Mouse (Mus musculus) spleen, adult 2 months (tissue): ENCODE measurements around the gene H2al1m. TPM values are rescaled to one million over a fixed set of nuclear protein-coding genes. Genes with fewer than 3 reads are reported as not detected.

Source experiments
- DNase-seq, 2 experiments: peaks; one replicate each; pipeline versions ENCODE4 v3.0.0 to v3.0.0-alpha.2; 2012 to 2021; ENCODE audit warnings: low spot score in 2 of 2, low read depth in 1 of 2
- H3K27ac ChIP-seq: fragments of 200-500 bp; 2 replicates; pipeline ENCODE4 v1.5.1; 2012; ENCODE audit warnings: low read length, inconsistent platforms; ENCODE audit not compliant: insufficient read depth
- H3K27me3 ChIP-seq: fragments of 200-500 bp; 2 replicates; pipeline ENCODE4 v1.6.1; 2012; ENCODE audit warnings: mild to moderate bottlenecking, moderate library complexity, low read length, inconsistent platforms; ENCODE audit not compliant: control insufficient read depth, insufficient read depth
- H3K36me3 ChIP-seq: fragments of 200-500 bp; 2 replicates; pipeline ENCODE4 v1.6.1; 2012; ENCODE audit warnings: mild to moderate bottlenecking, low read length, inconsistent platforms; ENCODE audit not compliant: control insufficient read depth, insufficient read depth
- H3K4me1 ChIP-seq: fragments of 200-500 bp; 2 replicates; pipeline ENCODE4 v1.6.1; 2011; ENCODE audit warnings: inconsistent platforms; ENCODE audit not compliant: control insufficient read depth, insufficient read depth, insufficient read length
- H3K4me3 ChIP-seq: fragments of 200-500 bp; 2 replicates; pipeline ENCODE4 v1.5.1; 2011; ENCODE audit warnings: mild to moderate bottlenecking, inconsistent platforms; ENCODE audit not compliant: insufficient read depth, insufficient read length; ENCODE audit errors: extremely low read depth
- CTCF ChIP-seq: fragments of 200-500 bp; IDR thresholded peaks from 2 replicates; pipeline ENCODE4 v1.5.1; 2011; ENCODE audit warnings: mild to moderate bottlenecking, inconsistent platforms; ENCODE audit not compliant: insufficient read depth, insufficient read length, insufficient replicate concordance; ENCODE audit errors: extremely low read depth
- POLR2A ChIP-seq: fragments of 200-500 bp; IDR thresholded peaks from 2 replicates; pipeline ENCODE4 v1.6.1; 2011; ENCODE audit warnings: low read depth, low read length, inconsistent platforms
- WGBS: fragments of 180-500 bp; shearing (Covaris S2); methylation state at CpG from one replicate; pipeline ENCODE4 v1.1.7; 2018; 5-methylcytosine and 5-hydroxymethylcytosine counted together
- polyA plus RNA-seq: library from polyadenylated mRNA; depleted of rRNA; stranded (reverse); fragments of >200 nt; gene quantifications from 2 replicates; pipeline ENCODE4 v1.2.3, GENCODE M21; 2012

Gene H2al1m
- polyA plus RNA-seq, 1 experiment = 0.37 TPM

GRCm38 (mm10) chrX:9256766-9257165, 26.8 kb upstream of the H2al1m start, which contains the start of gene Gm14862:
Gene Gm14862, minus strand, starts transcription at chrX:9256899.
- Histone ChIP-seq H3K4me1 (no peaks in the 10 kb centered on the region), H3K27me3 (no peaks in the 10 kb centered on the region), H3K36me3 (no peaks in the 10 kb centered on the region), H3K4me3 (no peak within 1 kb of the TSS), H3K27ac (no peak within 1 kb of the TSS)
- WGBS = 82% methylated on average over 5 of the region's 5 CpGs
- no peak for DNase-seq
- TF ChIP-seq POLR2A (no peak), CTCF (no peak)

- TF ChIP-seq CTCF (no peak), POLR2A (no peak)
- H3K27me3 ChIP-seq = no peaks in the 10 kb centered on the region
- no peaks in the 10 kb centered on the region for H3K36me3 ChIP-seq
- no peak for DNase-seq
- no peak overlapping the region for H3K4me3 ChIP-seq
- no peaks in the 10 kb centered on the region for H3K4me1 ChIP-seq
- 83% methylated on average over 7 of the region's 7 CpGs for WGBS
- no peak overlapping the region for H3K27ac ChIP-seq
Measured at GRCm38 (mm10) chrX:9257831-9258230, 25.7 kb upstream of the H2al1m start.

- 83% methylated on average over 1 of the region's 1 CpGs for WGBS
- Histone ChIP-seq H3K36me3 (no peaks in the 10 kb centered on the region), H3K4me1 (no peaks in the 10 kb centered on the region), H3K27ac (no peak overlapping the region), H3K4me3 (no peak overlapping the region), H3K27me3 (no peaks in the 10 kb centered on the region)
- TF ChIP-seq POLR2A (no peak), CTCF (no peak)
- no peak for DNase-seq
Measured at GRCm38 (mm10) chrX:9259267-9259666, 24.3 kb upstream of the H2al1m start.

GRCm38 (mm10) chrX:9271112-9271511, 12.5 kb upstream of the H2al1m start:
- no peak overlapping the region for H3K4me3 ChIP-seq
- WGBS = 71% methylated on average over 3 of the region's 3 CpGs
- no peak for DNase-seq
- H3K27me3 ChIP-seq = no peaks in the 10 kb centered on the region
- no peak overlapping the region for H3K27ac ChIP-seq
- TF ChIP-seq CTCF = no peak
- no peak for TF ChIP-seq POLR2A
- no peaks in the 10 kb centered on the region for H3K36me3 ChIP-seq
- no peaks in the 10 kb centered on the region; the same call in 1 of the 2 replicates for H3K4me1 ChIP-seq

GRCm38 (mm10) chrX:9271947-9272459, 11.6 kb upstream of the H2al1m start:
- no peaks in the 10 kb centered on the region for H3K36me3 ChIP-seq
- H3K4me3 ChIP-seq = peak overlapping the region; percentile 68
- H3K4me1 ChIP-seq = no peaks in the 10 kb centered on the region; the same call in 1 of the 2 replicates
- no peak for TF ChIP-seq CTCF
- no peak for TF ChIP-seq POLR2A
- H3K27me3 ChIP-seq = no peaks in the 10 kb centered on the region
- peak overlapping the region; percentile 22; the same call in 1 of the 2 replicates for H3K27ac ChIP-seq
- WGBS = 34% methylated on average over 8 of the region's 8 CpGs
- DNase-seq = no peak

- Histone ChIP-seq H3K36me3 (no peaks in the 10 kb centered on the region), H3K4me1 (no peaks in the 10 kb centered on the region; the same call in 1 of the 2 replicates), H3K27me3 (no peaks in the 10 kb centered on the region), H3K27ac (peak within 1 kb of the TSS; percentile 74), H3K4me3 (peak within 1 kb of the TSS; percentile 68)
- DNase-seq = peak; percentile 15 to 53
- no peak for TF ChIP-seq POLR2A
- no peak for TF ChIP-seq CTCF
- WGBS = 17% methylated on average over 62 of the region's 94 CpGs
Measured at GRCm38 (mm10) chrX:9272460-9273361, 10.9 kb upstream of the H2al1m start, which contains the start of gene Xk. Gene Xk, plus strand, starts transcription at chrX:9272756.

- Histone ChIP-seq H3K4me3 (peak overlapping the region; percentile 68; the same call in 1 of the 2 replicates), H3K27ac (peak overlapping the region; percentile 74; the same call in 1 of the 2 replicates), H3K4me1 (no peaks in the 10 kb centered on the region; the same call in 1 of the 2 replicates), H3K27me3 (no peaks in the 10 kb centered on the region), H3K36me3 (no peaks in the 10 kb centered on the region)
- whole genome bisulfite sequencing = 54% methylated on average over 12 of the region's 12 CpGs
- DNase-seq = no peak
- no peak for TF ChIP-seq POLR2A
- no peak for TF ChIP-seq CTCF
Measured at GRCm38 (mm10) chrX:9273377-9274002, 10.1 kb upstream of the H2al1m start.
